Mouse (Mus musculus) liver, embryonic 11.5 days (tissue): Measurements from ENCODE around the gene Dock3. TPM values are rescaled to one million over a fixed set of nuclear protein-coding genes. Genes with fewer than 3 reads are reported as not detected.

Experiments
- ATAC-seq: fragments of 200-750 bp; cut with Nextera tagmentation; replicated peaks from 2 replicates; pipeline ENCODE4 v1.8.0; 2017; ENCODE audit warnings: moderate number of reproducible peaks, mild to moderate bottlenecking, moderate TSS enrichment, moderate library complexity; ENCODE audit not compliant: low FRiP score
- DNase-seq: peaks from one replicate; pipeline ENCODE4 v3.0.0-alpha.2; 2017; ENCODE audit warnings: low spot score
- H3K27ac ChIP-seq: fragments of 300-500 bp; sonication (generic); 2 replicates; pipeline ENCODE4 v1.5.1; 2014; ENCODE audit warnings: mild to moderate bottlenecking, low read depth, low read length, control low read depth
- H3K27me3 ChIP-seq: fragments of 300-500 bp; sonication (generic); replicated peaks from 2 replicates; pipeline ENCODE4 v1.6.1; 2014; ENCODE audit warnings: low read length, mixed read lengths; ENCODE audit not compliant: control insufficient read depth, insufficient read depth
- H3K36me3 ChIP-seq: fragments of 300-500 bp; sonication (generic); 2 replicates; pipeline ENCODE4 v1.6.1; 2014; ENCODE audit warnings: mild to moderate bottlenecking, low read length, moderate library complexity, mixed read lengths; ENCODE audit not compliant: control insufficient read depth, insufficient read depth
- H3K4me1 ChIP-seq: fragments of 300-500 bp; sonication (generic); replicated peaks from 2 replicates; pipeline ENCODE4 v1.6.1; 2014; ENCODE audit warnings: low read length, mixed read lengths; ENCODE audit not compliant: control insufficient read depth, insufficient read depth
- H3K4me2 ChIP-seq: fragments of 300-500 bp; sonication (generic); 2 replicates; pipeline ENCODE4 v1.6.1; 2014; ENCODE audit warnings: mild to moderate bottlenecking, control low read depth, moderate library complexity
- H3K4me3 ChIP-seq: fragments of 300-500 bp; sonication (generic); 2 replicates; pipeline ENCODE4 v1.5.1; 2014; ENCODE audit warnings: low read depth, low read length, control low read depth
- H3K9ac ChIP-seq: fragments of 300-500 bp; sonication (generic); 2 replicates; pipeline ENCODE4 v1.6.1; 2014; ENCODE audit warnings: low read depth, low read length, control low read depth
- H3K9me3 ChIP-seq: fragments of 300-500 bp; sonication (generic); 2 replicates; pipeline ENCODE4 v1.6.1; 2016; ENCODE audit warnings: low read length, inconsistent platforms, mixed read lengths; ENCODE audit not compliant: control insufficient read depth
- WGBS: fragments of 180-500 bp; shearing (Covaris S2); extraction: QIAGEN DNeasy Blood & Tissue Kit; methylation state at CpG from one replicate; pipeline ENCODE4 v1.1.7; 2014; 5-methylcytosine and 5-hydroxymethylcytosine counted together
- polyA plus RNA-seq: library from polyadenylated mRNA; unstranded; fragments of >200 nt; fragmentation: Nextera tagmentation; extraction: Ambion mirVana; gene quantifications from 2 replicates; pipeline ENCODE4 v1.2.1, GENCODE M21; 2014

The Dock3 gene
- polyA plus RNA-seq, 1 experiment from 2014 or later = 0.41 TPM

DNA sequence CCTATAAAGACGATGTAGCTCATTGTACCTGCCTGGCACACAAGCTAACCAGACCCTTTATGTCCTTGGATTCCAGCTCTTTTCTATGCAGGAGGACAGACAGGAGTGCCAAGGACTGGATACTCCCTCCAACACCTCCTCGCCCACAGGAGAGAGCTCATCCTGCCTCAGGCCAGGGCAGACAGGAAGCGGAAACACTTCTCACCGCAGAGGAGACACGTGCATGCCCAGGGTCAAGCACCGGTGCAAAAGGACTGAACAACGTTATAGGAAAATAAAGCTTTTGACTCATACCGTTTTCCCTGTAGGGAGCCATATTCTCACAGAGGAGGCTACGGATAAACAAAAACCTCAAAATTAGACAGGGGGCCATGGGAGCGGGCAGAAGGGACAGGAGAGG lies 41.5 kb upstream of the Dock3 start:
- Histone ChIP-seq H3K4me2 (no peak overlapping the region), H3K4me3 (no peak overlapping the region), H3K27me3 (no peaks in the 10 kb centered on the region), H3K9ac (no peak overlapping the region), H3K4me1 (peaks cover 27% of the 10 kb centered on the region), H3K36me3 (no peaks in the 10 kb centered on the region), H3K27ac (no peak overlapping the region), H3K9me3 (no peaks in the 10 kb centered on the region)
- WGBS = 54% methylated on average over 10 of the region's 10 CpGs
- ATAC-seq = no peak
- no peak for DNase-seq

DNA sequence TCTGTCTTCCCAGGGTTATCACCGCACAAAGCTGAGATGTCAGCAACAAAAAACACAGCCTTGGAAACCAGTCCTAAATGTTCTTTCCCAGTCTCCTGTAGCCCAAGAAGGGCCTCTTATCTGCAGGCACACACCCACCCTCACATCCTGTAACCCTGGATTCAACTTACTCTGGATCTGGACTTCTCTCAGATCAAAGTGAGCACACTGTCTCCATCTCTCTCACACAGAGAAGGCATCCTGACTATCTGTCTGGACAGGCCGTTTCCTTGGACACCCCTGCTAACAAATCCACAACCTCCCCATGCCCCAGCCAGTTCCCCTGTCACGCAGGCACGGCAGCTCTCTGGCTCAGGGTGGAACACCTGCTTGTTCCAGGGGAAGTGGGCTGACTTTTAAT lies 40.6 kb upstream of the Dock3 start:
- ATAC-seq = peak; percentile 78
- Histone ChIP-seq H3K4me2 (peak overlapping the region; percentile 30; the same call in 1 of the 2 replicates), H3K27me3 (no peaks in the 10 kb centered on the region), H3K9me3 (no peaks in the 10 kb centered on the region), H3K27ac (no peak overlapping the region), H3K36me3 (no peaks in the 10 kb centered on the region), H3K4me3 (no peak overlapping the region), H3K9ac (no peak overlapping the region), H3K4me1 (peaks cover 32% of the 10 kb centered on the region)
- 26% methylated on average over 4 of the region's 4 CpGs for WGBS
- no peak for DNase-seq

DNA sequence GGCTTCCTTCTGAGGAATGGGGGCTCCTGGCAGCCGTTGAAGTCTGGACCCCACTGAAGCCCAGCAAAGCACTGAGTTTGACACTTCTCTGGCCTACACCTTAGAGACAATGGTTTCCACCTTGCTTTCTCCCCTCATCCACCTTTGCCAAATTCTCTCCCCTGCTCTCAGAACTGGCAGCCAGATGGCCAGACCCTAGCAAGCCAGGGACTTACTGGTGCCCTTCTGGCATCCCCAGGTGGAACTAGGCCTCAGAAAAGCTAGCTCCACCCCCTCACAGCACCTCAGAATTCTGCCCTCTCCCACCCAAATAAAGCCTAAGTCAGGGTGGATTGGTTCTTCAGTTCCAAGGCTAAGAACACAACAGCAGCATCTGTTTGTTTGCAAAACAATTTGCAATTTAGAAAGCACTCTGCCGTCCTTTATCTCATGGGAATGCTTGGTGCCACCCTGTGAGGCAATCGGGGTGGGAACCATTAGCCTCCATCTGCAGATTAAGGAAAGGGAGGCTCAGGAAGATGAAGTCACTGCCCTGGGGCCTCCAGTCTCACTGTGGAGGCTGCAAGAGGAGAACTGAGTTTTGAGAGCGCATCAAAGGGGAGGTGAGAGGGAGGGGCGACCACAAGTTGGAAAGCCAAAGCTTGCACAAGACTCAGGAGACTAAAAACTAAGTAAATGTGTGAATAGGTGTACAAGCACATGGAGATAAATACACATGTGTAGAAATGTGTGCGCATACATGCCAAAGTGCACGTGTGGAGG lies 39.6 kb upstream of the Dock3 start:
- H3K4me1 ChIP-seq = peaks cover 32% of the 10 kb centered on the region
- 63% methylated on average over 7 of the region's 7 CpGs for WGBS
- no peak overlapping the region for H3K27ac ChIP-seq
- H3K9me3 ChIP-seq = no peaks in the 10 kb centered on the region
- DNase-seq = no peak
- no peak for ATAC-seq
- H3K4me2 ChIP-seq = no peak overlapping the region
- no peaks in the 10 kb centered on the region for H3K27me3 ChIP-seq
- H3K9ac ChIP-seq = no peak overlapping the region
- no peaks in the 10 kb centered on the region for H3K36me3 ChIP-seq
- no peak overlapping the region for H3K4me3 ChIP-seq

DNA sequence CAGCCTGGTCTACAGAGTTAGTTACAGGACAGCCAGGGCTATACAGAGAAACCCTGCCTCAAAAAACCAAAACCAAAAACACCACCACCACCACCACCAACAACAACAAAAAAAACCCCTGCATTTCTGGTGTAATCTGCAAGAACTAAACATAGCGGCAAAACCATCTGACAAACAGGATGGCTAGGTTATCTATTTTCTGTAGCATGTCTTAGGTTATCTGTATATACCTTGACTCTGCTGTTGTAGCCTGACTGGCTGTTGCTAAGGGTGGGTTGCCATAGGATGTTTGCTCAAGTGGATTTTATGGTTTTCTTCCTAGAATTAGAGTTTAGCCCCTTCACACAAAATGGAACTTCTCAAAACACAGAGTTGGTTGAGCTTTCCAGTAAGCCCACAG lies 38.1 kb upstream of the Dock3 start:
- no peak overlapping the region for H3K4me3 ChIP-seq
- 55% methylated on average over 1 of the region's 1 CpGs for WGBS

DNA sequence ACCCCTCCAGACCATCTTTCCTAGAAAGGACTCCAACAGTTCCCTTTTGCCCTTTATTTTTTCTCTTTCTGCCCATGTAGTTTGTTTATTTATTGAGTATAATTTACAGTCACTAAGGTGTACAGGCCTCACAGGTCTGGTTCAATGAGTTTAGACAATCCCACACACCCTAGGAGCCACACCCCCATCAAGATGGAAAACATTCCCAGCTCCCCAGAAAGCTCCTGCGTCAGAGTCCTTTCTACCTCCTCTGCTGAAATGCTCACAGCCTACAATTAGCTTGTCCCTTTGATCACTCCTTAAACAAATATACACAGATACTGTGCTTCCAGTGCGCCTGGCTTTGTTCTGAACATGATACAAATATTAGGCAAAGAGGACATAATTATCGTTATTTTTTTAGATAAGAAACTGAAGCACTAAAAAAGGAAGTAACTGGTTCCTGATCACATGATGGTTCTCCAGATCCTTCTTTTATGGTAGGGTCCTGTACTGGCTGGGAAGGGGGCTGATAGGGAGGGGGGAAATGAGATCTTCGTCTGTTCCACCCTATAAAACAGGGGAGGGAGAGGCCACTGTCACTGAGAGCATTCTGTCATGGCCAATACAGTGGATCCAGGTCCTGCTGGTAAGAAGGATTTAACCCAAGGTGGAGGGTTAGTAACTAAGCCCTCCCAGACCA lies 36.2 kb upstream of the Dock3 start:
- no peaks in the 10 kb centered on the region for H3K27me3 ChIP-seq
- H3K9me3 ChIP-seq = no peaks in the 10 kb centered on the region
- H3K9ac ChIP-seq = no peak overlapping the region
- no peak overlapping the region for H3K4me2 ChIP-seq
- H3K36me3 ChIP-seq = no peaks in the 10 kb centered on the region
- DNase-seq = no peak
- ATAC-seq = no peak
- no peak overlapping the region for H3K4me3 ChIP-seq
- WGBS = 29% methylated on average over 4 of the region's 4 CpGs
- H3K4me1 ChIP-seq = peaks cover 27% of the 10 kb centered on the region
- no peak overlapping the region for H3K27ac ChIP-seq

More for the DNA sequence above, 38.1 kb upstream of the Dock3 start:
- Histone ChIP-seq H3K27ac (no peak overlapping the region), H3K27me3 (no peaks in the 10 kb centered on the region), H3K36me3 (no peaks in the 10 kb centered on the region), H3K4me2 (no peak overlapping the region), H3K4me1 (peaks cover 32% of the 10 kb centered on the region), H3K9ac (no peak overlapping the region), H3K9me3 (no peaks in the 10 kb centered on the region)
- DNase-seq (no peak), ATAC-seq (no peak)

DNA sequence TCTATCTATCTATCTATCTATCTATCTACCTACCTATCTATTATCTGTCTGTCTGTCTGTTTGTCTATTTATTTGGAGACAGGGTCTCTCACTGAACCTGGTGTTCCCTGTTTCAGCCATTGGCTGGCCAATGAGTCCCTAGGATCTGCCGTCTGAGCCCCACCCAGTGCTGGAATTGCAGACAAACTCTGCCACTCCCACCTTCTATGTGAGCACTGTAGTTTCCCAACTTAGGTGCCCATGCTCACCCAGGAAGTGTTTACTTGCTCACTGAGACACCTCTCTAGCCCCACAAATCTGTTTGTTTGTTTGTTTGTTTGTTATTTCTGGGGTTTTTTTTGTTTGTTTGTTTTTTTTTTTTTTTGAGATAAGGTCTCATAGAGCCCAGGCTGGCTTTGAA lies 35.3 kb upstream of the Dock3 start:
- peaks cover 19% of the 10 kb centered on the region for H3K4me1 ChIP-seq
- no peak overlapping the region for H3K27ac ChIP-seq
- no peak overlapping the region for H3K9ac ChIP-seq
- no peaks in the 10 kb centered on the region for H3K9me3 ChIP-seq
- DNase-seq (no peak), ATAC-seq (no peak)
- no peaks in the 10 kb centered on the region for H3K36me3 ChIP-seq
- WGBS = 47% methylated on average over 1 of the region's 1 CpGs
- H3K4me2 ChIP-seq = no peak overlapping the region
- no peaks in the 10 kb centered on the region for H3K27me3 ChIP-seq
- no peak overlapping the region for H3K4me3 ChIP-seq

DNA sequence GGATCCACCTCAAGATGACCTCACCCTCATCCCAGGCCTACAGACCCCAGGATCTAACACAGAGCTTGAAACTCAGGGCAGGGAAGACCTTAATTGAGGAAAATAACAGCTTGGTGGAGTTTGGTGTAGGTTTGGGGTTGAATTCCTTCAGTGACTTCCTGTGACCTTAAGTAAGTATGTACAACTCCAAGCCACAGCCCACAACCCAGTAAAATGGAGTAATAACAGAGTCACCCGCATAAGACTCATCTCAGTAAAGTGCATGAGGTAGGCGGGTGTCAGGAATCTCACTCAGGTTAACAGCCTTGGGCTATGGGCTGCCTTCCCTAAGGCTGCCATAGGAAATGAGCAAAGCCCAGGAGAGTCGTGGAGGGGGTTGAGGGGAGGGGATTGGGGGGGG lies 33.0 kb upstream of the Dock3 start:
- no peak overlapping the region for H3K27ac ChIP-seq
- H3K4me3 ChIP-seq = no peak overlapping the region
- H3K9ac ChIP-seq = no peak overlapping the region
- no peaks in the 10 kb centered on the region for H3K27me3 ChIP-seq
- H3K9me3 ChIP-seq = no peaks in the 10 kb centered on the region
- H3K36me3 ChIP-seq = no peaks in the 10 kb centered on the region
- ATAC-seq = no peak
- no peak overlapping the region for H3K4me2 ChIP-seq
- H3K4me1 ChIP-seq = peaks cover 6% of the 10 kb centered on the region
- no peak for DNase-seq
- 55% methylated on average over 3 of the region's 3 CpGs for WGBS

DNA sequence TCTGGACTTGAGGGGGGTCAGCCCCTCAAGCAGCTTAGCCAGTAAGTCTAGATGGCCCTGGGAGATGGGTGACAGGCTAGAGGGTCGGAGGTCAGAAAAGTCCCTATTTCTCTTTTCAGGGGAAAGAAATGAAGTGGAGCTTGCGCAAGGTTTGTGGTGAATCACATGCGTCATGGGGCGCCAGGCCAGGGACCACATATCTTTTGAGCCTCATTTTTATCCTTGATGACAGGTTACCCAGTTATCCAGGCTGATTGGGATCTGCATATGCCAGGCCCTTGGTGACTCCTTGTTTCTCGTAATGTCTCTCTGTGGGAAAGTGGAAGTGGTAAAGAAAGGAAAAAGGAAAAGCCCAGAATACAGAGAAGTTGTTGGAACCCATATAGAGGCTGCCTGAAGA lies 32.2 kb upstream of the Dock3 start:
- WGBS = 76% methylated on average over 5 of the region's 5 CpGs
- H3K4me3 ChIP-seq = no peak overlapping the region
- DNase-seq = no peak
- H3K27ac ChIP-seq = no peak overlapping the region
- no peak overlapping the region for H3K9ac ChIP-seq
- no peak for ATAC-seq
- no peaks in the 10 kb centered on the region for H3K9me3 ChIP-seq
- peaks cover 5% of the 10 kb centered on the region for H3K4me1 ChIP-seq
- H3K27me3 ChIP-seq = no peaks in the 10 kb centered on the region
- H3K4me2 ChIP-seq = no peak overlapping the region
- no peaks in the 10 kb centered on the region for H3K36me3 ChIP-seq

DNA sequence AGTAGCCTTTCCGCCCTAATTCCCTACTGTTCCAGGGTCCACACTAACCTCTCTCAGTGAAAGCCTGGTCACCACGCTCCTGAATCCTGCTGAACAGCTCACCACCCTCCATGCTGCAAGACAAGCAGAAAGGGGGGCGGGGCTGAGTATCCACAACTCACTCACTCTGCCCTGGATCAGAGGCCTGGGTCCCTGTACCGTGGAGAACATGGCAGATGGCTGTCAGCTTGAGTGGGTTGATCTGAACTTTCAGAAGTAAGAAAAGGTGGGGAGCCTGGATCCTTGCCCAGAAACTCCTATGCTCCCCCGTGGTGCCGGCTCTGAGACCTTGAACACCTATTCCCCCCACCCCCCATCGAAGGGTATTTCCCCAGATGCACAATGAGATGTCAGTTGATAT lies 30.7 kb upstream of the Dock3 start:
- Histone ChIP-seq H3K9me3 (no peaks in the 10 kb centered on the region), H3K27ac (no peak overlapping the region), H3K27me3 (no peaks in the 10 kb centered on the region), H3K4me3 (no peak overlapping the region), H3K36me3 (no peaks in the 10 kb centered on the region), H3K4me1 (no peaks in the 10 kb centered on the region), H3K4me2 (no peak overlapping the region), H3K9ac (no peak overlapping the region)
- no peak for DNase-seq
- WGBS = 79% methylated on average over 7 of the region's 7 CpGs
- no peak for ATAC-seq
